Mouse (Mus musculus) liver, embryonic 14.5 days (tissue): ENCODE data around the gene Pcgf6.

Experiments used
- CTCF ChIP-seq: IDR thresholded peaks from 2 replicates; pipeline ENCODE4 v1.5.1; 2016; ENCODE audit warnings: antibody characterized with exemption, low read depth, control low read depth
- EP300 ChIP-seq: IDR thresholded peaks from 2 replicates; pipeline ENCODE4 v1.6.1; 2016; ENCODE audit warnings: antibody characterized with exemption, low read depth

- TF ChIP-seq CTCF = no peak
- no peak for TF ChIP-seq EP300
These were observed 46.8 kb downstream of the Pcgf6 start for GRCm38 (mm10) chr19:47003742-47004511.
